Mouse (Mus musculus): Measurements from ENCODE around the gene Gpc3. TPM values are rescaled to one million over a fixed set of nuclear protein-coding genes. Genes with fewer than 3 reads are reported as not detected.

The Gpc3 gene
- polyA plus RNA-seq (2015; fragmentation: Nextera tagmentation; extraction: Ambion mirVana) = 580 and 582 TPM in 2 replicates

DNA sequence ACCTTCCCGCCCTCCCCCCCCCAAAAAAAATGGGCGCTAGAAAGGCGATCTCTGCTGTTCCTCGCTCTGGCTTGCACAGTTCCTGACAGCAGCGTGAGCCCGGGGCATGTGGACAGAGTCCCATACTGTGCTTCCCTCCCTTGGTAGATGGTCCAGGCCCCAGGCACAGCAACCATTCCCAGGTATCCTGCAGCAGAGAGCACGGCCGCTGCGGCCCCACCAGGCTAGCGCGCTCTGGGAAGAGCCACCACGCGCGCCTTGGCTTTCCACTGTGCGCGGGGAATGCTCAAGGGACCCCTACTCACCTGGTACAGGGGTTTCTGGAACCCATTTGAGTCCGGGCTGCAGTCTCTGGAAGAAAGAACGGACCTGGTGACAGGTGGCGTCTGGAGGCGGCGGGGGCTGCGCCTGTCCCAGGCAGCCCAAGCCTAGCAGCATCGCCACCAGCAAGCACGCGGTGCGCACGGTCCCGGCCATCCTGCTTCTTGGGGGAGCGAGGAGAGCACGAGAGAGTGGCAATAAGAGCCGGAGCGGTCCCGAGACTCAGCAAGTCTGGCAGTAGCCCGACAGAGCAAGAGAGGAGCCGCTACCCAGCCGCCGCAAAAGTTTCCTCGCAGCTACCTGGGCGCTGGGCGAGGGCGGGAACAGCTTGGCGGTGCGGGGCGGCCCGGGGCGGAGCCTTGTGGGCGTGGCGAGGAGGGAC is at the start of gene Gpc3:
TSS of gene Gpc3 (minus strand) at position 623 of the 703 bp plus-strand sequence.
- Histone ChIP-seq H3K4me2 (replicated peaks) (peak within 1 kb of the TSS; percentile 67), H3K27ac (replicated peaks) (peak within 1 kb of the TSS; percentile 85), H3K4me1 (peaks cover 11% of the 10 kb centered on the region; the same call in 1 of the 2 replicates), H3K4me3 (replicated peaks) (peak within 1 kb of the TSS; percentile 56), H3K9me3 (replicated peaks) (no peaks in the 10 kb centered on the region), H3K27me3 (0 out of 2 replicates have a peak, but pooled peaks cover 3% of the 10 kb centered on the region), H3K36me3 (no peaks in the 10 kb centered on the region), H3K9ac (peak within 1 kb of the TSS; percentile 48)
- peak; percentile 92 for ATAC-seq (ENCODE audit: insufficient number of reproducible peaks, low FRiP score, low TSS enrichment, low read depth)
- 24% methylated on average over 46 of the region's 48 CpGs for WGBS

GRCm38 (mm10) chrX:52651975-52652374 is 38.2 kb upstream of the Gpc3 start:
- Histone ChIP-seq H3K4me1 (peaks cover 10% of the 10 kb centered on the region), H3K9me3 (replicated peaks) (no peaks in the 10 kb centered on the region), H3K27me3 (no peaks in the 10 kb centered on the region), H3K4me2 (replicated peaks) (no peak overlapping the region), H3K27ac (replicated peaks) (peak overlapping the region; percentile 78), H3K9ac (no peak overlapping the region), H3K4me3 (replicated peaks) (no peak overlapping the region), H3K36me3 (no peaks in the 10 kb centered on the region)
- WGBS = 29% methylated on average over 10 of the region's 10 CpGs
- ATAC-seq (ENCODE audit: insufficient number of reproducible peaks, low FRiP score, low TSS enrichment, low read depth) = no peak

DNA sequence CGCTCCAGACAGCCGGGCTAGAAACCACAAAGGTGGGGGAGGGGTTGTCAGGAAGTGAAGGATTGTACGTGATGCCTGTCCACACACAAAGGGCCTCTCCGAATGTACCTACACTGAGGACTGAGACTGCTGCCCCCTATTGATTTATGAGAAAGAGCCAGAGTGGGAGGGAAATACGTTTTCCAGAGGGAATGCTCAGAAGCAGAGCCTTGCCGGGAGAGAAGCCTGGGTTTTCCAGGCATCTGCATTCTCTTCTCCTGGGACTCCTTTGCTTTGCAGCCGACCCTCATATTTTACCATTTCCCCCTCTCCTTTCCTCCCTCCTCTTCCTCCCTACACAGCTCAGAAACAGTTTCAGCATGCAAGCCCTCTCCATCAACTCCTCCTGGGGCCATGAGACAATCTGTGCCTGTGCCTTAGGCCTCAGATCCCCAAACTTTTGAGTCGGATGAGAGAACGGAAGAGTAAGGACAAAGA is 37.8 kb upstream of the Gpc3 start:
- no peaks in the 10 kb centered on the region for H3K36me3 ChIP-seq
- 26% methylated on average over 9 of the region's 9 CpGs for WGBS

GRCm38 (mm10) chrX:52648910-52649785 is 35.4 kb upstream of the Gpc3 start:
- H3K9me3 ChIP-seq (replicated peaks) = no peaks in the 10 kb centered on the region
- H3K4me2 ChIP-seq (replicated peaks) = peak overlapping the region; percentile 40
- H3K9ac ChIP-seq = no peak overlapping the region
- H3K27me3 ChIP-seq = no peaks in the 10 kb centered on the region
- no peak for ATAC-seq (ENCODE audit: insufficient number of reproducible peaks, low FRiP score, low TSS enrichment, low read depth)
- 27% methylated on average over 19 of the region's 19 CpGs for WGBS
- H3K4me1 ChIP-seq = peaks cover 10% of the 10 kb centered on the region
- H3K36me3 ChIP-seq = no peaks in the 10 kb centered on the region
- H3K4me3 ChIP-seq (replicated peaks) = peak overlapping the region; percentile 15; the same call in 1 of the 2 replicates
- H3K27ac ChIP-seq (replicated peaks) = peak overlapping the region; percentile 11; the same call in 1 of the 2 replicates

More for the DNA sequence above, 37.8 kb upstream of the Gpc3 start:
- Histone ChIP-seq H3K9ac (no peak overlapping the region), H3K4me3 (replicated peaks) (no peak overlapping the region), H3K9me3 (replicated peaks) (no peaks in the 10 kb centered on the region), H3K4me2 (replicated peaks) (no peak overlapping the region), H3K4me1 (peaks cover 10% of the 10 kb centered on the region), H3K27ac (replicated peaks) (peak overlapping the region; percentile 78), H3K27me3 (no peaks in the 10 kb centered on the region)
- no peak for ATAC-seq (ENCODE audit: insufficient number of reproducible peaks, low FRiP score, low TSS enrichment, low read depth)

DNA sequence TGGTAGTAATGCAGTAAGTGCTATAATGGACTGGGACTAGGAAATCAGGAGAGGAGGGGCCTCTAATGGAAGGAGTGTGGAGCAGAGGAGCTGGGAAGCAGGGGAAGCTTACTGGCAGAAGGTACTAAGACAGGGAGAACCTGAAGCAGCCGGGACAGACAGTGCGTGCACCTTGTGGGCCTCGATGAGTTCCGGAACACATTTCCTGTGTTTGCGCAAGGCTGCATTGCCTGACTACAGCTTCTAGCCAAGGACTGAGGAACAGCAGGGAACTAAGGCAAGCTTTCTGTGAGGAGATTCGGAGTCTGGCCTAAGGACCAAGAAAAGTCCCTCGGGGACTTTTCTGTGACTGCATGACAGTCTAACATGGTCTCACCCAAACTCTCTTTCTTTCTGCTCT is 30.6 kb upstream of the Gpc3 start:
- H3K9ac ChIP-seq = no peak overlapping the region
- no peak overlapping the region for H3K4me3 ChIP-seq (replicated peaks)
- ATAC-seq (ENCODE audit: insufficient number of reproducible peaks, low FRiP score, low TSS enrichment, low read depth) = no peak
- no peaks in the 10 kb centered on the region for H3K27me3 ChIP-seq
- H3K4me2 ChIP-seq (replicated peaks) = no peak overlapping the region
- no peak overlapping the region for H3K27ac ChIP-seq (replicated peaks)
- no peaks in the 10 kb centered on the region for H3K9me3 ChIP-seq (replicated peaks)
- H3K4me1 ChIP-seq = peaks cover 5% of the 10 kb centered on the region
- no peaks in the 10 kb centered on the region for H3K36me3 ChIP-seq
- 56% methylated on average over 7 of the region's 7 CpGs for WGBS

DNA sequence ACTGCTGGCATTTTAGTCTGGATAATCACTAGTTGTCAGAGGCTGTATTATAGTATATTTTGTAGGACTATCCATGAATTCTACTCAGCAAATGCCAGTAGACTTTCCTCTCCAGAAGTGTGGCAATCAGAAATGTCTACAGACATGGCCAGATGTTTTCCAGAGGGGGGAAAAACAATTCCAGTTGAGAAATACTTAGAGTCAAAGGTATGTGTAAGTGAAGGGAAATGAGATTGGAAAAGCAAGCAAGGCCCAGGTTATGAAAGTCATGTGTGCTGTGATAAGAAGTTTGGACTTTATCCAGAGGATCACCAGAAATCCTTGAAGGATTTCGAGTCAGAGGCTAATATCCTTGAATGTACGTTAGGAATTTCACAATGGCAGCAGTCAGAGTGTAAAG is 29.6 kb upstream of the Gpc3 start:
- 27% methylated on average over 2 of the region's 2 CpGs for WGBS
- Histone ChIP-seq H3K27me3 (no peaks in the 10 kb centered on the region), H3K4me3 (replicated peaks) (no peak overlapping the region), H3K9me3 (replicated peaks) (no peaks in the 10 kb centered on the region), H3K4me1 (no peaks in the 10 kb centered on the region), H3K9ac (no peak overlapping the region), H3K27ac (replicated peaks) (no peak overlapping the region), H3K4me2 (replicated peaks) (no peak overlapping the region), H3K36me3 (no peaks in the 10 kb centered on the region)
- ATAC-seq (ENCODE audit: insufficient number of reproducible peaks, low FRiP score, low TSS enrichment, low read depth) = no peak

DNA sequence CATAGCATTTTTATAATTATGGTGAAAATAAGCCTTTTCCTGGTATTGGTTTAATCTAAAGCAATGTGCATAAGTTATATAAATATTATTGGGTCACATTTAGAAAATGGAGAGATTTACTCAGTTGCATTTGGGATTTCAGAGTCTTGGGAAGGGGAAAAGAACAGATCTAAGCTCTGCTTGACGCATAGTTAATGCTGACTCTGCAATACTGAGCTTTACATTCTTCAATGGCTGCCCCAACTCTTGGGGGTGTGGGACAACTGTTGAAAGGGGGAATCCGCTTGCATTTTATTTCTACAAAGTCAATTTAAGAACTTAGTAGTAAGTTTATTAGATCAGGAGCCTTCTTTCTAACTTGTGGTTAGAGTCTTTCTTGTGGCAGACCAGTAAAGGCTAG is 28.4 kb upstream of the Gpc3 start:
- H3K9me3 ChIP-seq (replicated peaks) = no peaks in the 10 kb centered on the region
- H3K27me3 ChIP-seq = no peaks in the 10 kb centered on the region
- H3K4me3 ChIP-seq (replicated peaks) = no peak overlapping the region
- H3K36me3 ChIP-seq = no peaks in the 10 kb centered on the region
- no peak for ATAC-seq (ENCODE audit: insufficient number of reproducible peaks, low FRiP score, low TSS enrichment, low read depth)
- H3K27ac ChIP-seq (replicated peaks) = no peak overlapping the region
- no peak overlapping the region for H3K4me2 ChIP-seq (replicated peaks)
- H3K9ac ChIP-seq = no peak overlapping the region
- H3K4me1 ChIP-seq = no peaks in the 10 kb centered on the region
- 74% methylated on average over 2 of the region's 2 CpGs for WGBS

- Histone ChIP-seq H3K9ac (no peak overlapping the region), H3K4me2 (replicated peaks) (no peak overlapping the region), H3K36me3 (no peaks in the 10 kb centered on the region), H3K4me1 (no peaks in the 10 kb centered on the region), H3K9me3 (replicated peaks) (no peaks in the 10 kb centered on the region), H3K4me3 (replicated peaks) (no peak overlapping the region), H3K27me3 (no peaks in the 10 kb centered on the region), H3K27ac (replicated peaks) (no peak overlapping the region)
- no peak for ATAC-seq (ENCODE audit: insufficient number of reproducible peaks, low FRiP score, low TSS enrichment, low read depth)
Measured at GRCm38 (mm10) chrX:52637419-52637818, 23.7 kb upstream of the Gpc3 start.

DNA sequence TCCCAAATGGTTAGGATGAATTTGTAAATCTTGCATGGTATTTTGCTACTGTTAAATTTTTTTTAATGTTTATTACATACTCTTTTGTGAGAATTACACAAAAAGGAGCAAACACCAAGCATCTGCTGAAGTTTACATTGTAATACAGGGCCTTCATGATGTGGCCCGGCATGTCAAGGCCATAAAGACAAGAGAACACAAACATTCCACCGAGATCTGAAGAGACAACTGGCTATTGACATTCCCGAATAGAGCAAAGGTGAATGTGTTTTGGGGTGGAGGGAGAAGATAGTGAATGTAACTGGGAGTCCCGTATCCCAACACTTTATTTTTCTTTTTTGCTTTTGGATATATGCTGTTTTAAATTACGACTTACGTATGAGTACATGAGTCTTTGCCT is 20.2 kb upstream of the Gpc3 start:
- Histone ChIP-seq H3K4me2 (replicated peaks) (no peak overlapping the region), H3K9ac (no peak overlapping the region), H3K4me3 (replicated peaks) (no peak overlapping the region), H3K9me3 (replicated peaks) (no peaks in the 10 kb centered on the region), H3K27me3 (no peaks in the 10 kb centered on the region), H3K4me1 (peaks cover 8% of the 10 kb centered on the region; the same call in 1 of the 2 replicates), H3K27ac (replicated peaks) (no peak overlapping the region), H3K36me3 (no peaks in the 10 kb centered on the region)
- WGBS = 70% methylated on average over 6 of the region's 6 CpGs
- no peak for ATAC-seq (ENCODE audit: insufficient number of reproducible peaks, low FRiP score, low TSS enrichment, low read depth)

DNA sequence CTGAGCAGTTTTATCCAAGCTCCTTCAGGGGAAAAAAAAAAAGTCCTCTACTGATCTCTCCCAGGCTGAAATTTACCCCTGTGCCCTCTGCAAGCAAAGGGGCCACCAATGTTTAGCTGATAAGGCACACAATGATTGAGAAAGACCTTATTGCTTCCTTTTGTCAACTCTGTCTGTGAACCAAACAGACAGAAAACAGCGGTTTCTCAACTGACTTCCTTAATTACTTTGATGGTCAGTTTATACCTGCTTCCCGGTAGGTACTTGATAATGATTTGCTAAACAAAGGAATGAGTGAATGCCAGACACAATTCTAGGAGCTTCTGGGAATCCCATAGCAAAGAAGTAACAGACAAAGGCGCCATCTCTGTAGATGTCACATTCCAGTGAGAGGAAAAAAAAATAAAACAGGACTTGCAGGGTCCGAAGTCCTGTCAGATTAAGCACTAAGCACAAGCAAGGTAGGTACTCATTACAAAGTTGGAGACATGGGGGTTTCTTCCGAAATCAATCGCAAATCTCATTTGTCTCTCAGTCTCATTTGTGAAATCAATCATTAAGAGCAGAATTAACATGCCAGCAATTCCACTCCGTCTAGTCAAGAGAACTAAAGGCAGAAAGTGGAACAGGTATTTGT is 19.1 kb upstream of the Gpc3 start:
- H3K4me1 ChIP-seq = peaks cover 8% of the 10 kb centered on the region; the same call in 1 of the 2 replicates
- no peaks in the 10 kb centered on the region for H3K9me3 ChIP-seq (replicated peaks)
- H3K9ac ChIP-seq = no peak overlapping the region
- no peaks in the 10 kb centered on the region for H3K27me3 ChIP-seq
- no peaks in the 10 kb centered on the region for H3K36me3 ChIP-seq
- 48% methylated on average over 7 of the region's 7 CpGs for WGBS
- no peak overlapping the region for H3K27ac ChIP-seq (replicated peaks)
- H3K4me2 ChIP-seq (replicated peaks) = no peak overlapping the region
- no peak overlapping the region for H3K4me3 ChIP-seq (replicated peaks)
- no peak for ATAC-seq (ENCODE audit: insufficient number of reproducible peaks, low FRiP score, low TSS enrichment, low read depth)
